Mouse (Mus musculus) midbrain, embryonic 13.5 days (tissue): ENCODE results near the gene Khdc3. TPM values are rescaled to one million over a fixed set of nuclear protein-coding genes. Genes with fewer than 3 reads are reported as not detected.
A peak's percentile ranks its signal among the peaks of the same experiment; 100 is the strongest.
"Not testable (repeated sequence)": the region's sequence is repeated elsewhere in the genome, so short reads cannot be mapped to it uniquely, and the experiment has no call there.

Experiments used
- ATAC-seq: fragments of 200-750 bp; cut with Nextera tagmentation; 2 replicates; pipeline ENCODE4 v1.8.0; 2017; ENCODE audit warnings: mild to moderate bottlenecking, moderate TSS enrichment, moderate library complexity
- H3K27ac ChIP-seq: fragments of 300-500 bp; sonication (generic); 2 replicates; pipeline ENCODE4 v1.5.1; 2015; ENCODE audit warnings: inconsistent platforms, mild to moderate bottlenecking, moderate library complexity
- H3K27me3 ChIP-seq: fragments of 300-500 bp; sonication (generic); 2 replicates; pipeline ENCODE4 v1.6.1; 2015; ENCODE audit warnings: mild to moderate bottlenecking, inconsistent platforms
- H3K36me3 ChIP-seq: fragments of 300-500 bp; sonication (generic); 2 replicates; pipeline ENCODE4 v1.6.1; 2015; ENCODE audit warnings: mild to moderate bottlenecking, inconsistent platforms
- H3K4me1 ChIP-seq: fragments of 300-500 bp; sonication (generic); replicated peaks from 2 replicates; pipeline ENCODE4 v1.6.1; 2015; ENCODE audit warnings: inconsistent platforms
- H3K4me2 ChIP-seq: fragments of 300-500 bp; sonication (generic); replicated peaks from 2 replicates; pipeline ENCODE4 v1.6.1; 2015; ENCODE audit warnings: moderate library complexity, mild to moderate bottlenecking, inconsistent platforms
- H3K4me3 ChIP-seq: fragments of 300-500 bp; sonication (generic); replicated peaks from 2 replicates; pipeline ENCODE4 v1.5.1; 2015; ENCODE audit warnings: mild to moderate bottlenecking, inconsistent platforms
- H3K9ac ChIP-seq: fragments of 300-500 bp; sonication (generic); replicated peaks from 2 replicates; pipeline ENCODE4 v1.6.1; 2015; ENCODE audit warnings: mild to moderate bottlenecking, inconsistent platforms
- H3K9me3 ChIP-seq: fragments of 300-500 bp; sonication (generic); 2 replicates; pipeline ENCODE4 v1.6.1; 2016; ENCODE audit warnings: mild to moderate bottlenecking, inconsistent platforms
- WGBS: fragments of 180-500 bp; shearing (Covaris S2); methylation state at CpG from one replicate; pipeline ENCODE4 v1.1.7; 2015; 5-methylcytosine and 5-hydroxymethylcytosine counted together
- polyA plus RNA-seq: library from polyadenylated mRNA; unstranded; fragments of >200 nt; fragmentation: Nextera tagmentation; extraction: Ambion mirVana; gene quantifications from 2 replicates; pipeline ENCODE4 v1.2.1, GENCODE M21; 2015

Khdc3 gene
- polyA plus RNA-seq, 1 experiment from 2014 or later = 0.12 TPM

- Histone ChIP-seq H3K36me3 (no peaks in the 10 kb centered on the region), H3K27me3 (peaks cover 62% of the 10 kb centered on the region), H3K4me2 (peak overlapping the region; percentile 84), H3K4me3 (peak overlapping the region; percentile 48), H3K4me1 (peaks cover 10% of the 10 kb centered on the region), H3K9me3 (no peaks in the 10 kb centered on the region), H3K9ac (peak overlapping the region; percentile 65), H3K27ac (no peak overlapping the region)
- WGBS = 60% methylated on average over 5 of the region's 5 CpGs
- 0 out of 2 replicates have a peak, but pooled peaks have one; percentile 6 for ATAC-seq
Observed at GRCm38 (mm10) chr9:73103880-73104198, 2.2 kb downstream of the Khdc3 start.

GRCm38 (mm10) chr9:73105141-73105540 is 3.5 kb downstream of the Khdc3 start:
- Histone ChIP-seq H3K4me2 (no peak overlapping the region), H3K4me1 (peaks cover 10% of the 10 kb centered on the region), H3K9ac (no peak overlapping the region), H3K27me3 (peaks cover 63% of the 10 kb centered on the region), H3K27ac (no peak overlapping the region), H3K4me3 (no peak overlapping the region), H3K36me3 (no peaks in the 10 kb centered on the region), H3K9me3 (no peaks in the 10 kb centered on the region)
- no peak for ATAC-seq
- 52% methylated on average over 1 of the region's 1 CpGs for WGBS

DNA sequence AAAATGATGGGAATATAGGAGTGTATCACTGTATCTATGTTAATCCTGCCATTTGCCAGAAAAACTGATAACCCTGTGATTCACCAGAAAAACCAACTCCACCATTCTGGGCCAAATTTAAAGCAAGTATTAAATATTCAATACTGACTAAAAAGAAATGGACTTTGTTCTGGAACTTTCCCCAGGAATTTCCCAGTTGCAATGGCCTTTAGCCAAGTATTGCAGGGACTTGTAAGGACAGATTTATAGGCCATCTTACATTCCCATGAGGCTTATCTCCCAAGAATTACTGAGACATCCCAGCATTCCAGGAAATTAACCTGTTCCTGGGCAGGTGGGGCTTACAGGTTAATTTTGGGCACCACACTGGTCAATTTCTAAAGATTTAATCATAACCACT is 4.1 kb downstream of the Khdc3 start:
- peaks cover 66% of the 10 kb centered on the region for H3K27me3 ChIP-seq
- no peak overlapping the region for H3K9ac ChIP-seq
- ATAC-seq = no peak
- H3K36me3 ChIP-seq = no peaks in the 10 kb centered on the region
- H3K4me3 ChIP-seq = no peak overlapping the region
- H3K4me2 ChIP-seq = no peak overlapping the region
- no peak overlapping the region for H3K27ac ChIP-seq
- H3K4me1 ChIP-seq = peaks cover 10% of the 10 kb centered on the region
- no peaks in the 10 kb centered on the region for H3K9me3 ChIP-seq

GRCm38 (mm10) chr9:73112919-73113906 is 11.6 kb downstream of the Khdc3 start, which contains the start of gene Rsl24d1:
Rsl24d1 (plus strand) TSS chr9:73113426.
- Histone ChIP-seq H3K4me1 (peaks cover 10% of the 10 kb centered on the region), H3K36me3 (peaks cover 27% of the 10 kb centered on the region), H3K9ac (peak within 1 kb of the TSS; percentile 83), H3K27me3 (peaks cover 9% of the 10 kb centered on the region), H3K9me3 (no peaks in the 10 kb centered on the region), H3K4me2 (peak within 1 kb of the TSS; percentile 77), H3K4me3 (peak within 1 kb of the TSS; percentile 97), H3K27ac (peak within 1 kb of the TSS; percentile 80)
- peak; percentile 99 for ATAC-seq
- under 1% methylated on average over 64 of the region's 64 CpGs for WGBS

- not testable (repeated sequence) for ATAC-seq, H3K9me3 ChIP-seq, H3K9ac ChIP-seq, H3K4me3 ChIP-seq, H3K4me2 ChIP-seq, H3K27me3 ChIP-seq, H3K27ac ChIP-seq
- 86% methylated on average over 6 of the region's 6 CpGs for WGBS
- peaks cover 53% of the 10 kb centered on the region for H3K36me3 ChIP-seq
- peaks cover 10% of the 10 kb centered on the region for H3K4me1 ChIP-seq
Observed at GRCm38 (mm10) chr9:73116704-73117103, 15.1 kb downstream of the Khdc3 start.

DNA sequence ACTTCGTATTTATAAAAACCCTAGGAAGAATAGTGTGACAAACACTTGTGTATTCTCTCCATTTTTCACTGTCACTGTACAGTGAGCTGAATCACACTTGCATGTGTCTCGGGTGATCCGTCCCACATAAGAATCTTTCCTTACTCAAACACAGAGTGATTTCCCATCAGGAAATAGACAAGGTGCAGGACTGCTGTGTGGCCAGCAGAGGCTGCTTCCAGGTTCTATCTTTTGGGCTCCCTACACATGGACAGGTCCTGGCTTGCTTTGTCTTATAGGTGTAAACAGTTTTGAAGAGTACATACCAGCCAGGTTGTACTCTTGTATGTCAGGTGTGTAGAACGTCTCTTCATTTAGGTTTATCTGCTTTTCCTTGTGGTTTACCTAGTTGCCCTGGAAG is 16.4 kb downstream of the Khdc3 start:
- no peaks in the 10 kb centered on the region for H3K27me3 ChIP-seq
- H3K9me3 ChIP-seq = no peaks in the 10 kb centered on the region
- no peak for ATAC-seq
- peaks cover 58% of the 10 kb centered on the region for H3K36me3 ChIP-seq
- H3K4me3 ChIP-seq = no peak overlapping the region
- 93% methylated on average over 4 of the region's 4 CpGs for WGBS
- peaks cover 10% of the 10 kb centered on the region for H3K4me1 ChIP-seq
- H3K4me2 ChIP-seq = no peak overlapping the region
- H3K27ac ChIP-seq = no peak overlapping the region
- no peak overlapping the region for H3K9ac ChIP-seq

GRCm38 (mm10) chr9:73121735-73122134 is 20.1 kb downstream of the Khdc3 start:
- no peaks in the 10 kb centered on the region for H3K27me3 ChIP-seq
- H3K9me3 ChIP-seq = no peaks in the 10 kb centered on the region
- no peak overlapping the region for H3K4me3 ChIP-seq
- no peaks in the 10 kb centered on the region for H3K4me1 ChIP-seq
- H3K9ac ChIP-seq = no peak overlapping the region
- peaks cover 75% of the 10 kb centered on the region for H3K36me3 ChIP-seq
- H3K4me2 ChIP-seq = no peak overlapping the region
- H3K27ac ChIP-seq = no peak overlapping the region
- 80% methylated on average over 8 of the region's 8 CpGs for WGBS
- ATAC-seq = no peak

DNA sequence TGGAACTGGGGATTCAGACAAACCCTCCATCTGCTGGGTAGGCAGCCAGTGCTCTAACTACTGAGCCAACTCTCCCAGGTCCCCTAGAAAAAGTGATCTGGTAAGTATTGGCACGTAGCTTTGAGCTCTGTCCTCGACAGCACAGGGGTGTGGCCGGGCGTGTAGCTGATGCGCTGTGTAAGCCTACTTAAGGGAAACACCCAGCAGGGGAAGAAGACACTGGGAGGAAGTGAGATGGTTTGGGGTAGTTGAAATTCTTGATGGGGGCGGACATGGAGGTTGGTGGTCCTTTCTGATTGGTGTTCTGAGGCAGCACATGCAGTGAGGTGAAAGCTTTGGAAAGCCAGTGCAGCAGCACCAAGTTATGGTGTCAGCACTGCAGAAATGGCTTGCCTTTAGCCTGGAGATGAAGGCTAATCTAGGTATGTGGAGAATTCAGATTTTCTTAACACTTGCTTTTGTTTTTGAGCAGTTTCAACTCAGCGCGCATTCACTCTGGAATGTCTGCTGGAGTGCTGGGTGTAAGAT is 23.5 kb downstream of the Khdc3 start:
- no peak for ATAC-seq
- Histone ChIP-seq H3K9me3 (no peaks in the 10 kb centered on the region), H3K27me3 (no peaks in the 10 kb centered on the region), H3K4me3 (no peak overlapping the region), H3K4me2 (no peak overlapping the region), H3K36me3 (peaks cover 84% of the 10 kb centered on the region), H3K4me1 (no peaks in the 10 kb centered on the region), H3K27ac (no peak overlapping the region), H3K9ac (no peak overlapping the region)
- 93% methylated on average over 8 of the region's 8 CpGs for WGBS

DNA sequence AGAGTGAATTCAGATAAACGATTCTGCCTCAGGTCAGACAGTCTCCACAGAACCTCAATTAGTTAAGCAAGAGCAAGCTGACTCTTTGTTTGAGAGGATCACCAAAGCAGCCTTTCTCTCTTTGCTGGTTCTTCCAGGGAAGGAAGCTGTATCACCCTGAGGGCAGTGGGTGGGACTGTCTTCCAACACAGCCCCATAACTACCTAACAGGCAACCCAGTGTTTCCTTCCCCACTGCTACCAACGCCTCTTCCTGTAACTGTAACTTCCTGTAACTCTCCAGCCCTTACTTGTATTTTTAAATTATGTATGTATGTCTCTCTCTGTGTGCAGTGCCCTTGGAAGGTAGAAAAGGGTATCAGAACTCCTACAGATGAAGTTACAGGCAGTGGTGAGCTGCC is 25.8 kb downstream of the Khdc3 start:
- 93% methylated on average over 2 of the region's 2 CpGs for WGBS
- no peak for ATAC-seq
- no peaks in the 10 kb centered on the region for H3K27me3 ChIP-seq
- no peak overlapping the region for H3K4me2 ChIP-seq
- H3K4me1 ChIP-seq = no peaks in the 10 kb centered on the region
- no peak overlapping the region for H3K9ac ChIP-seq
- H3K4me3 ChIP-seq = no peak overlapping the region
- no peaks in the 10 kb centered on the region for H3K9me3 ChIP-seq
- H3K27ac ChIP-seq = no peak overlapping the region
- H3K36me3 ChIP-seq = peaks cover 67% of the 10 kb centered on the region

DNA sequence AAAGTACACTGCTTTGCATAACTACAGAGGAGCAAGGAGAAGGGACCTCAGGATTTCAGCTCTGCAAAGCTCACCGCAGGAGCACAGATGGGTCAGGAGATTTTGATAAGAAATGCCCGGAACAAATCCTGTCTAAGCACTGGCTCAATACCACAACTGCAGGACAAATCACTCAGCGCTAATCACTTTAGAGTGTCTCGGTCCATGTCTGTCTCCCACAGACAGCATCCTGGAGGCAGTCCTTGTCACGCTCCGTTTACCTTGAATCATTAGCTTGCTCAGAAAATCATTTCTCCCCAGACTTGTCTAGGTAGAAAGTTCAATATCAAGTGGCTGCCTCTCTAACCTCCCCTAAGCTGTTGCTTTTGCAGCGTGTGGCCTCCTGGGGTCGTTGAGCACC is 28.2 kb downstream of the Khdc3 start:
- WGBS = 55% methylated on average over 8 of the region's 8 CpGs
- H3K27ac ChIP-seq = no peak overlapping the region
- peaks cover 52% of the 10 kb centered on the region for H3K36me3 ChIP-seq
- no peaks in the 10 kb centered on the region for H3K9me3 ChIP-seq
- H3K4me2 ChIP-seq = no peak overlapping the region
- H3K9ac ChIP-seq = no peak overlapping the region
- H3K4me3 ChIP-seq = no peak overlapping the region
- no peaks in the 10 kb centered on the region for H3K4me1 ChIP-seq
- no peaks in the 10 kb centered on the region for H3K27me3 ChIP-seq
- ATAC-seq = peak; percentile 56; the same call in 1 of the 2 replicates

GRCm38 (mm10) chr9:73130529-73130928 is 28.9 kb downstream of the Khdc3 start:
- no peak overlapping the region for H3K9ac ChIP-seq
- H3K4me2 ChIP-seq = no peak overlapping the region
- 98% methylated on average over 4 of the region's 4 CpGs for WGBS
- H3K4me1 ChIP-seq = no peaks in the 10 kb centered on the region
- no peak for ATAC-seq
- H3K27me3 ChIP-seq = no peaks in the 10 kb centered on the region
- H3K27ac ChIP-seq = no peak overlapping the region
- H3K36me3 ChIP-seq = peaks cover 46% of the 10 kb centered on the region
- no peak overlapping the region for H3K4me3 ChIP-seq
- H3K9me3 ChIP-seq = no peaks in the 10 kb centered on the region

DNA sequence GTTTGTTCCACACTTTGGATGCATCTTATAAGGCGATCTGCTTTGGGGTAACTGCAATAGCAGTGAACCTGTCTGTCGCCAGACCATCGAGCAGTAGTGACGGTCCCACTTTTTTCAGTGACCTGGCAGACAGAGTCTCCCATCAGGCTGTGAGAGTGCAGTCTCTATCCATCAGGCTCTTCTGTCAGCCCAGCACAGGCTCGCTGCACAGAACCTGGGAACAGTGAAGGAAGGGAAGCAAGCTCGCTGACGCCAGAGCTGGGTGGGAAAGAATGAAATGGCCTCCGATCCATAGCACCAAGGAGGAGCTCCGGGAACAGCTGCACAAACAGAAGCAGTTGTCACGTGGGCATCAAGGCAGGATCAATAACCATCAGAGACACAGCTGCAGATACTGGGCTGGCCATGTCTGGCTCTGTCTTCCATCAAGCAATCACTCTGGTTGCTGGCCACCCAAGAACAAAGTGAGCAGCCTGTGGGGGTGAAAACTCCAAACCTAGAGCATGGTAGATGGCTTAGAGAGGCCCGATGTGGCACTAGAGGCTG is 35.8 kb downstream of the Khdc3 start:
- no peak for ATAC-seq
- H3K4me2 ChIP-seq = no peak overlapping the region
- no peak overlapping the region for H3K4me3 ChIP-seq
- 78% methylated on average over 11 of the region's 11 CpGs for WGBS
- no peaks in the 10 kb centered on the region for H3K4me1 ChIP-seq
- H3K9ac ChIP-seq = no peak overlapping the region
- no peaks in the 10 kb centered on the region for H3K36me3 ChIP-seq
- no peaks in the 10 kb centered on the region for H3K9me3 ChIP-seq
- no peak overlapping the region for H3K27ac ChIP-seq
- H3K27me3 ChIP-seq = no peaks in the 10 kb centered on the region
